Mouse (Mus musculus) induced T-regulatory cell, adult 2 months (primary cell): ENCODE results near the gene Lrrc37a.
A peak's percentile ranks its signal among the peaks of the same experiment; 100 is the strongest.
"Not testable (repeated sequence)": the region's sequence is repeated elsewhere in the genome, so short reads cannot be mapped to it uniquely, and the experiment has no call there.

Experiments used
- DNase-seq: peaks from one replicate; pipeline ENCODE4 v3.0.0-alpha.2; 2012; ENCODE audit warnings: low read depth

Gene Lrrc37a

DNA sequence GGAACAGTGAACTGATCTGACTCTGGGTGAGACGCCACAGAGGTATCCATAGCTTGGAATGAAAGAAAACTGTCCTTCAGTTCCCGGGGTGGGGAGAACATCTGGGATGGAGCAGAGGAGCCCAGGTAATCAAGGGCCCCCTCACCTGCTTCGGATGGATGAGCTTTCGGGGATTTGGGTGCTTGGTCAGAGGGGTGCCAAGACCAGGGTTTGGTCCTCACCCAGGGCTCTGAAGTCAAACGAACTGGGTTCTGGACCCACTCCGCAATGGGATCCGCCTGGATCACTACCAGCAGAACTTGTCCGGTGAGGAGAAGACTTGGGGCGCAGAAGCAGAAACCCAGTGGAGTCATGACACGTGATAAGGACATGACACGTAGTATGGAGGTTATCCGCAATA, at the start of gene Lrrc37a:
Lrrc37a (minus strand) TSS at position 101 of the 400 bp plus-strand sequence.
- DNase-seq = no peak

DNA sequence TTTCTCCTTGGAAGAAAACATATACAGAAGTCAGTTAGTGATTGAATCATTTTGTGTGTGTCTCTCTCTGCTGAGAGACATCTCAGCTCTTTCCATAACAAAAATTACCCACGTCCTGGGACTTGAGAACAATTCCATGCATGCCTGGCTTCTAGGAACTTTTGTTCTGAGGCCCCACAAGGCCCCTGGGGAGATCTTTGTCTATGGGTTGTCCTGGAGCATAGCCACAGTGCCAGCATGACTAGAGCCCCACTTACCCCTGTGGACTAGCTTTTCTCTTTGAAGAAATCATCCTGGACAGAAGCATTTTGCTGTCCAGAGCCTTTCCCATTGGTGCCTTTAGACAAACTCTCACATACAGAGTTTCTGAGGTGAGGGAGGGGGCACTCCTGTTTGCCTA, 30.6 kb upstream of the Lrrc37a start:
- not testable (repeated sequence) for DNase-seq

DNA sequence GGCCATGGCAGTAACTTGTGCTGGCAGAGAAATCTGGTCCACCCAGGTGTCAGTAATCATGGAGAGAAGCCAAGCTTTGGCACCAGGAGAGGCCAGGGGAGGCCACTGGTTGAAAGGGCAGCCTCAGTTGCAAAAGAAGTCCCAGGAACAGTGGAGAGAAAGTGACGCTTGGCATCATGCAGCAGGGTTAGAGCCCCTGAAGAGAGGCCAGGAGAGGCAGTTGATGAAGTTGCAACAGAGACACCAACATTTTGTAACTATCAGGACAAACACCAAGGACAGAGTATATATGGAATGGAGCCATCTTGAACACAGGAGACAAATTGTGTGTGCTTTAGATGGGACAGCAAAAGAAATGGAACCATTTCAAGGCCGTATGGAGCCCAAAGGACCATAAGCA, 7.7 kb upstream of the Lrrc37a start:
- no peak for DNase-seq

DNA sequence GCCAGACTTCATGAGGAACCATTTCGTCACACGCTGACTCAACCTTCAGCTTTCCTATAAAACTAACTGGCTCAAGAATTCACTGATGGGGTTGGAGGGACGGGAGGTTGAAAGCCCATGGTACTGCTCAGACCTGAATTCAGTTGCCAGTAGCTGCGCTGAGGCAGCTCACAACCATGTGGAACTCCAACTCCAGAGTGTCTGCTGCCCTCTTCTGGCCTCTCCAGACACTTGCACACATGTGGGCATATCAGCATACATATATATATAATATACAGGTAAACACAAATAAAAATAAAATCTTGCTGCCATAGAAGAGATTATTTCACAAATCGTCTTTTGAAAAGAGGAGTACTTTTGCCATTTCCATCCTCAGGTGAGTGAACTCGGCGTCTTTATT, 40.0 kb downstream of the Lrrc37a start:
- DNase-seq = peak; percentile 52

DNA sequence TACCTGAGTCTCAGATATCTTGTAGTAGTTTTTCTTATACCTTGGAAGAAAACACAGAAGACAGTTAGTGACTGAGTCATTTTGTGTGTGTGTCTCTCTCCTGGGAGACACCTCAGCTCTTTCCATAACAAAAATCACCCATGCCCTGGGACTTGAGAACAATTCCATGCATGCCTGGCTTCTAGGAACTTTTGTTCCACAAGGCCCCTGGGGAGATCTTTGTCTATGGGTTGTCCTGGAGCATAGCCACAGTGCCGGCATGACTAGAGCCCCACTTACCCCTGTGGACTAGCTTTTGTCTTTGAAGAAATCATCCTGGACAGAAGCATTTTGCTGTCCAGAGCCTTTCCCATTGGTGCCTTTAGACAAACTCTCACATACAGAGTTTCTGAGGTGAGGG, 53.3 kb downstream of the Lrrc37a start:
- DNase-seq = not testable (repeated sequence)

DNA sequence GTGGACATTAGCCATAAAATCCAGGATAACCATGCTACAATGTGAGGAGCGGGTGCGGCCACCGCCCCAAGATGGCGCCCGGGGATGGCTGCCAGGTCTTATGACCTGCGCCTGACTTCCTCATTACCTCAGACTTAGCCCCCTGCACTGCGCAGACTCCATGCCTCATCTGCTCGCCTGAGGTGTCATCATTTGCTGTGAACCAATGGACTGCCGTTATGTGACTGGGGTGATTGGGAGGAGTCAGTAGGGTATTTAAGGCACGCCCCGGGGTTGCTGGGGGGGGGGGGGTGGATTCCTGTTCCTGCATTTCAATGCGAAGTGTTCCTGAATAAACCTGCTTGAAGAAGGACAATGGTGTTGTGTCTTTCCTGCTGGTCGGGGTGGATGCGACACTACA, 54.7 kb downstream of the Lrrc37a start:
- DNase-seq = not testable (repeated sequence)

DNA sequence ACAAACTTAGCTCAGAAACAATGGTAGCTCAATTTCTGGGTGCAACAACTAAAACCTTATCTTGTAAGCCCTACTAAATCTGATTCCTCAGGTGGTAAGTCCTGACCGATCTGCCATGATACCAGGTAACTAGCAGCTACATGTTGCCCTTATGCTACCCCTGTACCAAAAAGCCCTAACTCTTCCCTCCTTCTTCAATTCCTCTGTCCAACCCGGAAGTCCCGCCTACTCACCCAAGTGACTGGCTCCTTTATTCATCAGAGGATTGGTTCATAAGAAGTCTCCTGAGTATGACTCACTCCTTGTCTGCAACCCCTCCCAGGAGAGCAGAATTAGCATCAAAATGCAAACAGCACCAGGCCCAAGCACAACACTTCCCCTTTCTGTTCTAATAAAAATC, 60.7 kb downstream of the Lrrc37a start:
- no peak for DNase-seq

DNA sequence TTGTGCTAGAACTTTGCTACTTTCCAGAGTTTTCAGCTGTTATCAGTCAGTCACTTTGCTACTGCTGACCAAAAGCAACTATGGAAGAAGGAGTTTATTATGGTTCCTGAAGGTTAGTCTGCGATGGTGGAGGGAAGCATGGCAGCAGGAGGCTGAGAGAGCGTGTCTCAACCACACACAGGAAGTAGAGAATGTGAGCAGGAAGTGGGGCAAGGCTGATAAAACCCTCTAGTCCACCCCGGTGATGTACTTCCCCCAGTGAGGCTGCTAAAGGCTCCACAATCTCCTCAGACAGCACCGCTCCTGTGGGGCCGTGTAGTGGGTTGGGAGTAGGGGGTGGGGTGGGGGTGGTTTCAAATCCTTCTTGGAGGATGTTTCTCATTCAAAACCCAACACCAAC, 68.1 kb downstream of the Lrrc37a start:
- DNase-seq = peak; percentile 35

DNA sequence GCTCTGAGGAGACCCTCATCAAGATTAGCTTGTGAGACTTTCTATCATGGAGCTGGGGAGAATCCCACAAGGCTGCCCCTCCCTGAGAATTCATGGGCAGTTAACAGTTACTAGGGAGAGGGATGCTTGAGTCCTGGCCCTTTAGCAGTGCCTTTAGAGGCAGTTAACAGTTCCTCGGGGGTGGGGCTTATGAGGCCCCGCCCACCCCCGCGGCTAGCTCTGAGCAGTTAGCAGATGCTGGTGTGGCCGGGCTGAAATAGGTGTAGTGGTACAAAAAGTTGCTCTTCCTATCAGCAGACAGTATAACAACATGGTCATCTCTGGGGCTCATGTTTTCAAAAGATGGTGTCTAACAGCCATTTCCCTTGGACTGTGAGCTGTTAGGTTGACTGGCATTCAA, 79.4 kb downstream of the Lrrc37a start:
- DNase-seq = peak; percentile 44

DNA sequence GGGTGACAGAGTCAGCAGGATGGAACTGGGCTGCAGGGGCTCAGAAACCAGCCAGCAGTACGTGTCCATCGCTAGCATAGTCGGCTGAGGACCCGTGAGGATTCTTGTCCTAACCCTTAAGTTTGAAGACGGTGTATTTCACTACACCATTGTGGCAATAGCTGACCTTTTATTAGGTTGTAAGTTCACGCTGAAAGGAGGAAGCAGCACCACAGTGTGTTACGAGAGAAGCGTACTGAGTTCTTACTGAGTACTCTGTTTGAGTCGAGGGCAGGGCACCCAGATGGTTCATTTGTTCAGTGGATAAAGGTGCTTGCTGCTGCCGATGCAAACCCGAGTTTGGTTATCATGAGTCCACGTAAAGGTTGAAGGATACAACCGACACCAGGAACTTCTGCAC, 84.7 kb downstream of the Lrrc37a start:
- DNase-seq = no peak

DNA sequence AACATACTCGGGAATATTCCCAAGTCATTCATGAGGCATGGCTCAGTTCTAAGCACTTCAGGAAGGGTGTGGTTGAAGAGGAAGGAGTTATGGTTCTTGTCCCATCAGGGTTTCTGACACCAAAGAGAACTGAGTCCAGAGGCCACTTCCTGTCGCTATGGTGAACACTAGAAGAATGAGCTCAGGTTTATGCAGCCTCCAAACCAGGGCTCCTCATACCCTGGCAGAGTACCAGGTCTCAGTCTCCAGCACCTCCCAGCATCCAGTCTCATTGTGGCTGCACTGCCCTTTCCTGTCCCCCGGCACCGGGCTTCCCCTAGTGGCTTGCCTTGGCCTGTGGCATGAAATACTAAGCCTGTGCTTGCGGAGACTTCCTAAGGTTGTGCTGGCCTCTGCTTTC, 85.2 kb downstream of the Lrrc37a start:
- peak; percentile 16 for DNase-seq

DNA sequence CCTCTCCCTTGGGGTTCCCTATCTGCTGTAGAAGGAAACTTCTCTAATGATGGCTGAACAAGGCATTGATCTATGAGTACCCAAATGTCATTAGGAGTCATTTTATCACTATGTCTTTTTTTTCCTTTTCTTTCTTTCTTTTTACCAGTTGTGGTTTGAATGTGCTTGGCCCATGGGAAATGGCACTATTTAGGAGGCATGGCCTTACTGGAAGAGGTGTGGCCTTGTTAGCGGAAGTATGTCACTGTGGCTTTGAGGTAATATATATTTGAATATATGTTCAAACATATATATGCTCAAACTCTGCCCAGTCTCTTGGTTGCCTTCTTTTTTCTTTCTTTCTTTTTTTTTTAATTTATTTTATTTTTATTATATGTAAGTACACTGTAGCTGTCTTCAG, 90.9 kb downstream of the Lrrc37a start:
- peak; percentile 44 for DNase-seq

DNA sequence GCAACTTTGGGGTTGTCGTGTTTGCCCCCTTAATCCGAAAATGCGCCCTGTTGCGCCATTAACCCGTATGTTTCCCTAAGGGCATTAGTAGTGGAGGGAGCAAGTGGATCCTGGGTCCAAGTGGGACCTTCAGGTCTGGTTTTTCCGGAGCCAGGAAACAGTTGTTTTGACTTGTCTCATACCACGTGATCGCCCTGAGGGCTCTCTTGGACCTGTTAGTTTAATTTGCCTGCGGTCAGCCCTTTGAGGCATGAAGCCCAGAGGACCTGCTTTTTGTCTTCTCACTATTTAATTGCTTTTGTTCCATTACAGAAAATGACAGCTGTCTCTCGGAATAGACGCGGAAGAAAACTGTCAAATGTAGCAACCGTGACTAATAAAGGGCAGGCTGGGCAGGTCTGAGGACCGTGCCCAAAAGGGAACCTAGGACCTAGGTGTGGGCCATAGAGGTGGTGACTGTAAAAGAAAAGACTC, 91.4 kb downstream of the Lrrc37a start:
- no peak for DNase-seq

DNA sequence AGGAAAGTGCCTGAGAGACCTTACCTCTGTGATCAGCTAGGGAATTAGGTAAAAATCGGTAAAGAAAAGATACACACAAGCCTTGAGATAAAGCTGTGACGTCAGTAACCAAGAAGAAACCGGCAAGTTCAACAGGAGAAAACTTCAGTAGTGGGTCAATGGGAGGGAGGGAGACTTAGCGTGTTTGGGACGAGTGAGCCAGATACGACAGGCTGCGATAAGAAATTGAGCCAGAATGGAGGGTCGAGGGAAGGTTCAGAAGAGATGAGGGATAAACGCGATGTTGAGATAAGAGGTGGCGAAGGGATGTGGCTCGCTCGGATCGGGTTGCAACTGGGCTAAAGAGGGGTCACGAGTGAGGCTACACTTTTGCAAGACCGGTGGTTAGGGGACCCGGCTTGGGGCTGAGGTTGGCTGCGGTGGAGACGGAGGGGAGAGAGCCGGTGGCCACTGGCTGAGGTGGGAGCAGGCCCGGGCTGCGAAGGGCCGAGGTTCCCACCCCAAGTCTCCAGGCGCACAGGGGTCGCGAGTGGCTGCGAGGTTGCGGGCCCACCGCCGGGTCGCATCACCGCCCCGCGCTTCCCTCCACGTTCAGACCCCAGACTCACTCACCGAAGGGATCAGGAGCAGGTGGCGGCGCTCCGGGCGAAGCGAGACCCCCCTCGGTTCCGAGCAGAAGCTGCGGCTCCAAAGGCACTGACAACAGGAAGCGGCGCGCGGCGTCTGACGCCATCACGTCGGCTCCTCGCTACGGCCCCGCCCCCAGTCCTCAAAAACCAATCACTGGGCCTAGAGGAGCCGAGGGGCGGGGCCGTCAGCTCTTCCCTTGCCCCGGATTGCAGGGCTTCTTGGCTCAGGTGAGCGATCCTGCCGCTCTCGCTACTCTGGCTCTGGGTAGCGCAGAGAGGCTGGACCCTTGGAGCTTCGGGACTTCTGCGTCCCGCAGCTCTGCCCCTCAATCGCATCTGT, 92.1 kb downstream of the Lrrc37a start, which contains the start of gene Plekhm1:
Plekhm1 (minus strand) TSS at position 707 of the 969 bp plus-strand sequence.
- peak; percentile 99 for DNase-seq

DNA sequence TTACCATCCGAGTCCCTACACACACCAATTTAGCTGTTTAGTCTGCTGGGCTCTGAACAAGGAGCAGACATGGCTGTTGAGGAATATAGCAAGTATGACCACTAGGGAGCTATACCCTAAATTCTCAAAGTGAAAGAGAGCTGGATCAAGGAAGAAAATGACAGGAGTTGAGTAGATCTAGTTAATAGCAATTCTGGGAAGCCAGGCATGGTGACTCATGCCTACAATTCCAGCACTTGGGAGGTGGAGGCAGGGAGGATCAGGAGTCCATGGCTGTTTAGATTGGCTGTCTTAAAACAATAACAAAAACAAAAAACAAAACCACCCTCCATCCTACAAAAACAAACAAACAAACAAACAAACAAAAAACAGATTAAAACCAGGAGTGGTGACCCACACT, 93.1 kb downstream of the Lrrc37a start:
- peak; percentile 44 for DNase-seq

DNA sequence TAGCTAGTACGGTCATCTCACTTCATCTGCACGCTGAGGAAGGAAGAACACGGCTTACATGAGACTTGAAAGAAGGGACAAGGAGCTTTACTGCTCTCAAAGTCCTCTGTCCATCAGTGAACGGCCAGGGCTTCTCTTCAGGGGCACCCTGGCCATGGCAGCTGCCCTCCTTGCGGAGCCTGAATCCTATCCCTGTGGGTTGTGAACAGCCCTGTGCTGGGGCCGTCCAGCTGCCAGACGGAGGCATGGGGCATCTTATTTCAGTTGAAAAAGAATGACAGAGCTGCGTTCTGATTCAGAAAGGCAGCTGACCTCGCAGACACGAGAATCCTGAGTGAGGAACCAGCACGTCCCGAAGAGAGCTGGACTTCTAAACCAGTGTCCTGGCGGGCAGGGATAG, 95.5 kb downstream of the Lrrc37a start:
- DNase-seq = no peak

DNA sequence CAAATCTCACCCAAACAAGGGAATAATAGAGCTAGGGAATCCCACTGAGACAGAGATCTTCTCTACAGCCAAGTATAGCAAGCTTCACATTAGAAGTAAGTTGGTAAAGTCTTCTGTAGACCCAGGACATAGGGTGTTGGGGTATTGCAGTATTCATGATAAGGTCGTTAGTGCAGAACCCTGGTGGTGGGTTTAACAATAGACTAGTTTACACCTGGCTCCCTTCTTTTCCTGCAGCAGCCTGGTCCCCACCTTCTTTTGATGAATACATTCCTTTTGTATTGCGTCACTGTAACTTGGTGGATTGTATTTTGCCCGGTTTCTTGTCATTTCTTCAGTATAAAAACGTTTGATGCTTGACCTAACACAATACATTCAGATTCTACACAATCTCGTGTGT, 97.3 kb downstream of the Lrrc37a start:
- not testable (repeated sequence) for DNase-seq

DNA sequence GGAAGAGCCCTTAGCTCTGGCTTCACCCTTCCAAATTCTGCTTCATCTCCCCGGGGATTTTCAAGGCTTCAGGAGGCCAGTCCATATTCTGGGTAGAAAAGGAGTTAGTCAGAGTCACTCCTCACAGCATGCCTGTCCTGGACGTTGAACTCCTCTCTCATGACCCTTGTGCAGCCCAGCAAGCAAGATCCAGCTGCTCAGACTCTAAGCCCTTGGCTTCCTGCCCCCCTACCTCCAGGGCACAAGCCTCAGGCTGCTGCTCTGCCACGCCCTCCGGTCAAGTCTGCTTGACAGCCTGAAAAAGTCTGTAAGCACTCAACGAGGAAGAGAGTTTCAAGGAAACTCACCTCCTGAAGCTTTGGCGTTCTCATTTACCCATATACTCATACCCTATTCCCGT, 97.8 kb downstream of the Lrrc37a start:
- DNase-seq = no peak

DNA sequence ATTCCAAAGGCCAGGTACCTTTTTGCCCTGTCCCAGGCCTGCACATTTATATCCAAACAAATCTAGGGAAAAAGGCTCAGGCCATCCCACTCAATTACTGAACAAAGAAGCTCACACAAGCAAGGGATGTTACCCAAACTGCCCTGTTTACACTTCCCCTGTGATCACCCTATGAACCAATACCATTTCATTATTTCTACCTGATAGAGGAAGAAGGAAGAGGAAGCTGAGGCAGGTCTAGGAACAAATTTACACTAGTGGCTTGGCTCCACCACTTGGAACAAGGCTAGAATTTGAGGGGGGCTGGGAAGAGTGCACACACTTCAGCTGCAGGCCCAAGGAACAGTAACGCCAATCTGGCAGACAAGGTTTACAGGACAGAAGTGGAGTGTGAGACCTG, 98.6 kb downstream of the Lrrc37a start:
- no peak for DNase-seq

DNA sequence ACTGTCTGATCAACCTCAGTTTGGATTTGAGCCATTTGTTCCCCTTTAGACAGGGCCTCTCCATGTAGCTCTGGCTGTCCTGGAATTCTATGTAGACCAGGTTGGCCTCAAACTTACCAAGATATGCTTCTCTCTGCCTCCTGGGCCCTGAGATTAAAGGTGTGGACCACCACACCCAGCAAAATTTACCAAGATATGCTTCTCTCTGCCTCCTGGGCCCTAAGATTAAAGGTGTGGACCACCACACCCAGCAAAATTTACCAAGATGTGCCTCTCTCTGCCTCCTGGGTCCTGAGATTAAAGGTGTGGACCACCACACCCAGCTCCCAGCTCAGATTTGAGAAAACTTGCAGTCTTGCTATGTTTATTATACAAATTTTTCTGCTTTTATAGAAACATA, 99.8 kb downstream of the Lrrc37a start:
- DNase-seq = no peak

DNA sequence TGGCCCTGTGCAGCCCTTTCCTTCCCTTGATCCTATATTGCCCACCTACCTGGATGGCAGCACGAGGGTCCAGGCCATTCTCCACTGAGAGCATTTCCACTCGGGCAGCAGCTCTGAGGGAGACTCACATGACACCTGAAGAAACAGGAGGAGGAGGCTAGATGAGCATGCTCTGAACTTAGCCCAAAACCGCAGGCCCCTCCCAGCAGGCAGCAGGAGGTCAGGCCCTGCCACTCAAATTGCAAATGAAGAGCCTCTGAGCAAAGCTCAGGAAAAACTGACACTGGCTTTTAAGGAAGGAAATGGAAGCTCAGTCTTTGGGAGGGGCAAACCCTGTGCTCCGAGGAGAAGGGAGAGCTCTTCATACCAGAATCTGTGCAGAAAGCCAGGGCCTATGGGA, 100.6 kb downstream of the Lrrc37a start:
- DNase-seq = no peak

DNA sequence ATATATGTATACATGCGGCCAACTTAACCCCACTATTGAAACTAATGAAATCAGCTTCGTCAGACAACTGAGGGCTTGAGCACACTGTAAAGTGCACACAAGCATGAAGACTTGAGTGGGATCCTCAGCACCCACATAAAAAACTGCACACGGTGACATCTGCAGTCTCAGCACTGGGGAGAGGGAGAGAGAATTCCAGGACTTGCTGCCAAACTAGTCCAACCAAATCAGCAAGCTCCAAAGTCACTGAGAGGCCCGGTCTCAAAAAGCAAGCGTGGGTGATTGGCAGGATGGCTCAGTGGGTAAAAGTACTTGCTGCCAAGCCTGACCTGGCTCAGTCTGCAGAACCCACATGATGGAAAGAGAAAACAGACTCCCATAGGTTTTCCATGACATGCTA, 101.7 kb downstream of the Lrrc37a start:
- DNase-seq = no peak

DNA sequence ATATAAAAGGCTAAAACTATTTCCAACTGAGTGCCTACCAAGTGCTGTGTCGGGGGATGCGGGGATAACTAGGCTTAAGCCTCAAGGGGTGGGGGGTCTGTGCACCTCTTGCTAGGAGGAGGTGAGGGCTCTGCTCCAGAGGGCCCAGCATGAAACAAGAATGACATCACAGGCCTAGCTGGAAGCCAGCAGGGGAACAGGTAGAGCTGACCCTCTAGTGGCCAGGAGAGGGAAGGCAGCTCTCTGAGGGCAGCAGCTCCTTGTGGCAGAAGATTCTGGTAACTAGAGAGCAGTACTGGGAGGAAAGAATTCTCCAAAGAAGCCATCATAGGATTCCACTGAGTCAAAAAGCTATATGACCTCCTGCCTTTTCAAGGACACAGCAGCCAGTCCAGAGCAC, 102.2 kb downstream of the Lrrc37a start:
- DNase-seq = peak; percentile 80
